Mouse (Mus musculus): Measurements from ENCODE around the gene Tectb. TPM values are rescaled to one million over a fixed set of nuclear protein-coding genes. Genes with fewer than 3 reads are reported as not detected.
A peak's percentile ranks its signal among the peaks of the same experiment; 100 is the strongest.

Tectb gene
- polyA plus RNA-seq, 1 experiment, result 0.09 TPM

GRCm38 (mm10) chr19:55171585-55171984 is 8.9 kb upstream of the Tectb start:
- Histone ChIP-seq H3K4me1 (ENCODE audit: control insufficient read depth, insufficient read depth, low read length) (peaks cover 1% of the 10 kb centered on the region; the same call in 1 of the 2 replicates), H3K27ac (ENCODE audit: insufficient read depth, low read depth, low read length) (no peak overlapping the region), H3K27me3 (replicated peaks; ENCODE audit: control insufficient read depth, insufficient read depth, low read length) (no peaks in the 10 kb centered on the region), H3K36me3 (ENCODE audit: control insufficient read depth, insufficient read depth, low read length) (no peaks in the 10 kb centered on the region), H3K4me3 (ENCODE audit: insufficient read depth, low read depth, low read length) (no peak overlapping the region)
- WGBS, result 39% methylated on average over 1 of the region's 1 CpGs
- TF ChIP-seq CTCF (conservative IDR thresholded peaks at IDR 0.05; ENCODE audit: insufficient read depth, insufficient read length, low read depth, low read length), result no peak
- DNase-seq, result no peak

- no peaks in the 10 kb centered on the region for H3K27me3 ChIP-seq (replicated peaks; ENCODE audit: control insufficient read depth, insufficient read depth, low read length)
- no peak for DNase-seq
- no peak overlapping the region for H3K27ac ChIP-seq (ENCODE audit: insufficient read depth, low read depth, low read length)
- H3K4me3 ChIP-seq (ENCODE audit: insufficient read depth, low read depth, low read length), result no peak overlapping the region
- no peak for TF ChIP-seq POLR2A (IDR thresholded peaks at IDR 0.05; ENCODE audit: low read depth, low read length)
- TF ChIP-seq CTCF (conservative IDR thresholded peaks at IDR 0.05; ENCODE audit: insufficient read depth, insufficient read length, low read depth, low read length), result no peak
- no peaks in the 10 kb centered on the region for H3K4me1 ChIP-seq (ENCODE audit: control insufficient read depth, insufficient read depth, low read length)
- H3K36me3 ChIP-seq (ENCODE audit: control insufficient read depth, insufficient read depth, low read length), result no peaks in the 10 kb centered on the region
- WGBS, result 82% methylated on average over 3 of the region's 3 CpGs
These were observed 3.4 kb upstream of the Tectb start for GRCm38 (mm10) chr19:55177143-55177542.

GRCm38 (mm10) chr19:55184442-55184841 is 3.9 kb downstream of the Tectb start:
- no peak overlapping the region for H3K4me3 ChIP-seq (ENCODE audit: insufficient read depth, low read depth, low read length)
- TF ChIP-seq CTCF (conservative IDR thresholded peaks at IDR 0.05; ENCODE audit: insufficient read depth, insufficient read length, low read depth, low read length) (no peak), POLR2A (IDR thresholded peaks at IDR 0.05; ENCODE audit: low read depth, low read length) (no peak)
- no peaks in the 10 kb centered on the region for H3K4me1 ChIP-seq (ENCODE audit: control insufficient read depth, insufficient read depth, low read length)
- DNase-seq, result no peak
- no peaks in the 10 kb centered on the region for H3K36me3 ChIP-seq (ENCODE audit: control insufficient read depth, insufficient read depth, low read length)
- whole genome bisulfite sequencing, result 61% methylated on average over 7 of the region's 7 CpGs
- no peak overlapping the region for H3K27ac ChIP-seq (ENCODE audit: insufficient read depth, low read depth, low read length)
- no peaks in the 10 kb centered on the region for H3K27me3 ChIP-seq (replicated peaks; ENCODE audit: control insufficient read depth, insufficient read depth, low read length)

GRCm38 (mm10) chr19:55185074-55185473 is 4.5 kb downstream of the Tectb start:
- no peak for TF ChIP-seq POLR2A (IDR thresholded peaks at IDR 0.05; ENCODE audit: low read depth, low read length)
- no peak for TF ChIP-seq CTCF (conservative IDR thresholded peaks at IDR 0.05; ENCODE audit: insufficient read depth, insufficient read length, low read depth, low read length)
- DNase-seq, result no peak
- 76% methylated on average over 7 of the region's 7 CpGs for WGBS
- H3K27ac ChIP-seq (ENCODE audit: insufficient read depth, low read depth, low read length), result no peak overlapping the region
- no peaks in the 10 kb centered on the region for H3K36me3 ChIP-seq (ENCODE audit: control insufficient read depth, insufficient read depth, low read length)
- no peaks in the 10 kb centered on the region for H3K27me3 ChIP-seq (replicated peaks; ENCODE audit: control insufficient read depth, insufficient read depth, low read length)
- no peak overlapping the region for H3K4me3 ChIP-seq (ENCODE audit: insufficient read depth, low read depth, low read length)
- H3K4me1 ChIP-seq (ENCODE audit: control insufficient read depth, insufficient read depth, low read length), result 0 out of 2 replicates have a peak, but pooled peaks cover 5% of the 10 kb centered on the region

GRCm38 (mm10) chr19:55185651-55186050 is 5.1 kb downstream of the Tectb start:
- Histone ChIP-seq H3K4me3 (ENCODE audit: insufficient read depth, low read depth, low read length) (no peak overlapping the region), H3K36me3 (ENCODE audit: control insufficient read depth, insufficient read depth, low read length) (no peaks in the 10 kb centered on the region), H3K4me1 (ENCODE audit: control insufficient read depth, insufficient read depth, low read length) (0 out of 2 replicates have a peak, but pooled peaks cover 7% of the 10 kb centered on the region), H3K27ac (ENCODE audit: insufficient read depth, low read depth, low read length) (no peak overlapping the region), H3K27me3 (replicated peaks; ENCODE audit: control insufficient read depth, insufficient read depth, low read length) (no peaks in the 10 kb centered on the region)
- 60% methylated on average over 3 of the region's 3 CpGs for WGBS
- no peak for DNase-seq
- TF ChIP-seq CTCF (conservative IDR thresholded peaks at IDR 0.05; ENCODE audit: insufficient read depth, insufficient read length, low read depth, low read length), result no peak
- TF ChIP-seq POLR2A (IDR thresholded peaks at IDR 0.05; ENCODE audit: low read depth, low read length), result no peak

GRCm38 (mm10) chr19:55190065-55190464 is 9.5 kb downstream of the Tectb start:
- Histone ChIP-seq H3K4me3 (ENCODE audit: insufficient read depth, low read depth, low read length) (no peak overlapping the region), H3K36me3 (ENCODE audit: control insufficient read depth, insufficient read depth, low read length) (no peaks in the 10 kb centered on the region), H3K27ac (ENCODE audit: insufficient read depth, low read depth, low read length) (no peak overlapping the region), H3K27me3 (replicated peaks; ENCODE audit: control insufficient read depth, insufficient read depth, low read length) (no peaks in the 10 kb centered on the region), H3K4me1 (ENCODE audit: control insufficient read depth, insufficient read depth, low read length) (0 out of 2 replicates have a peak, but pooled peaks cover 7% of the 10 kb centered on the region)
- TF ChIP-seq CTCF (conservative IDR thresholded peaks at IDR 0.05; ENCODE audit: insufficient read depth, insufficient read length, low read depth, low read length) (no peak), POLR2A (IDR thresholded peaks at IDR 0.05; ENCODE audit: low read depth, low read length) (no peak)
- 54% methylated on average over 5 of the region's 5 CpGs for WGBS
- peak; percentile 55 for DNase-seq

GRCm38 (mm10) chr19:55191596-55191995 is 11.1 kb downstream of the Tectb start:
- Histone ChIP-seq H3K4me1 (ENCODE audit: control insufficient read depth, insufficient read depth, low read length) (0 out of 2 replicates have a peak, but pooled peaks cover 7% of the 10 kb centered on the region), H3K27me3 (replicated peaks; ENCODE audit: control insufficient read depth, insufficient read depth, low read length) (no peaks in the 10 kb centered on the region), H3K4me3 (ENCODE audit: insufficient read depth, low read depth, low read length) (no peak overlapping the region), H3K27ac (ENCODE audit: insufficient read depth, low read depth, low read length) (no peak overlapping the region), H3K36me3 (ENCODE audit: control insufficient read depth, insufficient read depth, low read length) (no peaks in the 10 kb centered on the region)
- TF ChIP-seq POLR2A (IDR thresholded peaks at IDR 0.05; ENCODE audit: low read depth, low read length) (no peak), CTCF (conservative IDR thresholded peaks at IDR 0.05; ENCODE audit: insufficient read depth, insufficient read length, low read depth, low read length) (no peak)
- DNase-seq, result no peak
- 59% methylated on average over 2 of the region's 2 CpGs for WGBS
